Mouse (Mus musculus) hematopoietic multipotent progenitor cell, adult 10-12 weeks (in vitro differentiated cells): ENCODE measurements around the gene Prss35. TPM values are rescaled to one million over a fixed set of nuclear protein-coding genes. Genes with fewer than 3 reads are reported as not detected.

Experiments
- polyA plus RNA-seq: library from polyadenylated mRNA; stranded (reverse); fragments of >175 nt; gene quantifications from 2 replicates; pipeline ENCODE4 v1.2.3, GENCODE M21; 2012; ENCODE audit warnings: low replicate concordance

Prss35 gene
- polyA plus RNA-seq, result not detected in 2 replicates

GRCm38 (mm10) chr9:86742959-86743911 is at the start of gene Prss35:
TSS of gene Prss35 (plus strand) at chr9:86743649.

GRCm38 (mm10) chr9:86695818-86696261 is 47.6 kb upstream of the Prss35 start, which contains the start of gene Me1:
TSS of gene Me1 (minus strand) at chr9:86695953.

Other genes with a start within 250 kb of the Prss35 start
- 0.23 and 1.2 TPM in 2 replicates for gene Pgm3, start 171.8 kb upstream of the Prss35 start, polyA plus RNA-seq
- gene Rwdd2a, start 171.7 kb upstream of the Prss35 start, polyA plus RNA-seq, result 0.23 and 0.39 TPM in 2 replicates
- gene Me1, start 47.7 kb upstream of the Prss35 start, polyA plus RNA-seq, result 0.10 and 0.16 TPM in 2 replicates
- 0.03 TPM in 1 of 2 replicates, not detected in the other for gene Snap91, start 137.0 kb downstream of the Prss35 start, polyA plus RNA-seq